Mouse (Mus musculus) heart, embryonic 15.5 days (tissue): Measurements from ENCODE around the gene Tm6sf2. TPM values are rescaled to one million over a fixed set of nuclear protein-coding genes. Genes with fewer than 3 reads are reported as not detected.

Source experiments
- ATAC-seq: fragments of 200-750 bp; cut with Nextera tagmentation; replicated peaks from 2 replicates; pipeline ENCODE4 v1.8.0; 2017; ENCODE audit warnings: low read depth, moderate TSS enrichment; ENCODE audit not compliant: insufficient number of reproducible peaks, insufficient read depth, low FRiP score
- H3K27ac ChIP-seq: fragments of 300-500 bp; sonication (generic); 2 replicates; pipeline ENCODE4 v1.5.1; 2015; ENCODE audit warnings: mild to moderate bottlenecking, inconsistent platforms
- H3K27me3 ChIP-seq: fragments of 300-500 bp; sonication (generic); 2 replicates; pipeline ENCODE4 v1.6.1; 2015; ENCODE audit warnings: inconsistent platforms
- H3K36me3 ChIP-seq: fragments of 300-500 bp; sonication (generic); 2 replicates; pipeline ENCODE4 v1.6.1; 2015; ENCODE audit warnings: mild to moderate bottlenecking, inconsistent platforms
- H3K4me1 ChIP-seq: fragments of 300-500 bp; sonication (generic); replicated peaks from 2 replicates; pipeline ENCODE4 v1.6.1; 2015; ENCODE audit warnings: inconsistent platforms
- H3K4me2 ChIP-seq: fragments of 300-500 bp; sonication (generic); 2 replicates; pipeline ENCODE4 v1.6.1; 2015; ENCODE audit warnings: inconsistent platforms, mild to moderate bottlenecking, moderate library complexity
- H3K4me3 ChIP-seq: fragments of 300-500 bp; sonication (generic); 2 replicates; pipeline ENCODE4 v1.5.1; 2015; ENCODE audit warnings: mild to moderate bottlenecking, inconsistent platforms
- H3K9ac ChIP-seq: fragments of 300-500 bp; sonication (generic); 2 replicates; pipeline ENCODE4 v1.6.1; 2015; ENCODE audit warnings: mild to moderate bottlenecking, inconsistent platforms
- H3K9me3 ChIP-seq: fragments of 300-500 bp; sonication (generic); replicated peaks from 2 replicates; pipeline ENCODE4 v1.6.1; 2016; ENCODE audit warnings: inconsistent platforms
- WGBS: fragments of 180-500 bp; shearing (Covaris S2); methylation state at CpG from one replicate; pipeline ENCODE4 v1.1.7; 2015; ENCODE audit warnings: mixed read lengths; 5-methylcytosine and 5-hydroxymethylcytosine counted together
- microRNA-seq: library from miRNA; unstranded; fragments of <30 nt; microRNA quantifications from one replicate; pipeline ENCODE4, GENCODE M21; 2016
- polyA plus RNA-seq: library from polyadenylated mRNA; unstranded; fragments of >200 nt; fragmentation: Nextera tagmentation; extraction: Ambion mirVana; gene quantifications from 2 replicates; pipeline ENCODE4 v1.2.1, GENCODE M21; 2015

Gene Tm6sf2
- polyA plus RNA-seq, 1 experiment from 2014 or later: 0.60 TPM

DNA sequence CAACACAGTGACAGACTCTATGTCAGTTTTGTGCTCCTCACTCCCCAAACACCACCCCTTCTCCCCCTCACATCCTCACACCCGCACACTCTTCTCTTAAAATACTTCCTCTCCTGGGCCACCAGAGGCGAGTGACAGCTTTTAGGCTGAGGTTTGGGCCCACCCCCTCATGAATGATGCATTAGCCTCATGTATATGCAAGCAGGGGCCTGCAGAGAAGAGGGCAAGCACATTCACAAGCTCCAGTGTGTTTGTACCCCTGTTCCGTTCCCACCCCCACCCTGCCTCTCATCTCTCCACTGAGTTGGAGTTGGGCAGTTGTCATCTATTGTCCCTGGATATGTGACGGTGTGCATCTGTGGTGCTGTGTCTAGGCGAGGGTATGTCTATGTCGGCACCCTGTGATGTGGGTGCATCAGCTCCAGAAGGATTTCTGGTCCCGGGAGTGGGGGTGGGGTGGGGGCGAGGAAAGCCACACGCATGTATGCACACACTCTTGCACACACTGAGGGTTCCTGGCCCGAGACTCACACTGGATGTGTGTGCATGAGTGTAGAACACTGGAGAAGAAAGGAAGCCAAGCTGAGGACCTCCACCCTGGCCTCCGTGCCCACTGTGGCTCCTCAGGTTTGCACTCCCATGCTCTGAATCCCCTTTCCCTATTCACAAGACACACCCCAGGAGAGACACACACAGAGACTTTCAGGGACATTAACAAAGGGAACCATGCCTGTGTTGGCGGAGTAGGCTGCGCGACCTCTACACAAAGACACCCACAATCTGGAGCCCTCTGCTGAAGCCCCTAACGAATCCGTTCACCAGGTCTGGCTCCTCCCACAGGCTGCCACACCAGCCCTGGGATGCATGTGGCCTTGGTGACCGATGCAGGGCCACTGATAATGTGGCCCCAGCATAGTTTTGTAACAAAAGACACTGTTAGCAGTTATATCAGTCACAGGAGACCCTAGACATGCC is 46.3 kb downstream of the Tm6sf2 start:
- H3K9me3 ChIP-seq: no peaks in the 10 kb centered on the region
- no peak overlapping the region for H3K4me3 ChIP-seq
- H3K4me2 ChIP-seq: no peak overlapping the region
- no peak overlapping the region for H3K9ac ChIP-seq
- H3K27ac ChIP-seq: no peak overlapping the region
- no peaks in the 10 kb centered on the region for H3K36me3 ChIP-seq
- H3K4me1 ChIP-seq: peaks cover 5% of the 10 kb centered on the region; the same call in 1 of the 2 replicates
- no peak for ATAC-seq
- 18% methylated on average over 17 of the region's 17 CpGs for WGBS
- H3K27me3 ChIP-seq: peaks cover 87% of the 10 kb centered on the region

DNA sequence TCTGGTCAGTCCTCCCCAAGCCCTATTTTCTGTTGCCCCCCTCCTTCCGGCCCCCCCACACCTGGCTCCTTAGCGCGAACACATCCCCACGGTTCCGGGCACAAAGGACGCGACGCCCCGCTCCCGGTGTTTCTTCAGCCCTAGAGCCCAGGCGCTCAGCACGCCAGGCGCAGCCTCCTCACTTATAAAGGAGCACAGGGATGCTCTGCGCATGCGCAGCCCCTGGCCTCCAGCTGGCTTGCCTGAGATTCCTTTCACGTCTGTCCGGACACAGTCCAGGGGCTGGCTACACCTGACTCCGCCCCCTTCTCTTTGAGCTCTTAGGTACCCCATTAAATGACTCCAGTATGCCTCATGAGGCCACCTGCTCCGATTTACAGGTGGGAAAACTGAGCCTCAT is 47.9 kb downstream of the Tm6sf2 start, which contains the start of gene Ncan:
TSS of gene Ncan (minus strand) at position 207 of the 400 bp plus-strand sequence.
- Histone ChIP-seq H3K27me3 (peaks cover 75% of the 10 kb centered on the region), H3K4me2 (0 out of 2 replicates have a peak within 1 kb of the TSS, but pooled peaks have one; percentile 20), H3K9me3 (no peaks in the 10 kb centered on the region), H3K4me1 (peaks cover 5% of the 10 kb centered on the region; the same call in 1 of the 2 replicates), H3K27ac (no peak within 1 kb of the TSS), H3K4me3 (no peak within 1 kb of the TSS), H3K36me3 (no peaks in the 10 kb centered on the region), H3K9ac (no peak within 1 kb of the TSS)
- WGBS: 3% methylated on average over 19 of the region's 19 CpGs
- ATAC-seq: no peak

DNA sequence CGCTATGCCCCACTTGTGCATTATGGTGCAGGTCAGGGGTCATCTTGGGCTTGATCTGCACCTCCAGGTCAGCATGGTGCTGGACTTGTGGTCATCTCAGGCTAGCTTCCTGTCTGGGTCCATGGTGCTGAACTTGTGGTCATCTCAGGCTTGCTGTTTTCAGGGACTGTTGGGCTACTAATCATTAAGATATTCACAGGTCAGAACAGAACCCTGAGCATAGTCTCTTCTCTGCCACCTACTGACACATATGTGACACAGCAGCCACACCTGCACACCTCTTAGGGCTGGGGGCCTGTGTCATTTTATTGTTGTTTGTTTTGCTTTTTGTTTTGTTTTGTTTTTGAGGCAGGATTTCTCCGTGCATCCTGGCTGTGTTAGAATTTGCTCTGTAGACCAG is 50.1 kb downstream of the Tm6sf2 start:
- Histone ChIP-seq H3K27ac (no peak overlapping the region), H3K4me1 (peaks cover 5% of the 10 kb centered on the region; the same call in 1 of the 2 replicates), H3K27me3 (peaks cover 53% of the 10 kb centered on the region), H3K36me3 (no peaks in the 10 kb centered on the region), H3K4me2 (no peak overlapping the region), H3K4me3 (no peak overlapping the region), H3K9ac (no peak overlapping the region), H3K9me3 (no peaks in the 10 kb centered on the region)
- ATAC-seq: no peak
- WGBS: 53% methylated on average over 2 of the region's 2 CpGs

DNA sequence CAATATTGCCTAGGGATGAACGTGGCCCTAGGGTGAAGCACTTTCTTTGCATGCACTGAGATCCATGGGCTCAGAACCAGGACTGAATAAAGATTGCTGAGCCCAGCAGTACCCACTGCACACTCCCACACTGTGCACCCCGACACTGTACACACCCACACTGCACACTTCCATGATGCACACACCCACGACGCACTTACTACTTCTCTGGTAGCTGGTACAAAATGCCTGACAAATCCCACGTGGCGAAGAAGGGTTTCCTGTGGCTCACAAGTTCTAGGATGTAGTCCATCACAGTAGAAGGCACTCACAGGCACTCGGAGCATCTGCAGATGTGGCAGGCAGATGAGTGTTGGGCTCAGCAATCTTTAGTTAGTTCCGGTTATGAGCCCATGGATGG is 52.3 kb downstream of the Tm6sf2 start:
- Histone ChIP-seq H3K9me3 (no peaks in the 10 kb centered on the region), H3K9ac (no peak overlapping the region), H3K4me2 (no peak overlapping the region), H3K36me3 (no peaks in the 10 kb centered on the region), H3K4me1 (peaks cover 24% of the 10 kb centered on the region), H3K4me3 (no peak overlapping the region), H3K27me3 (peaks cover 32% of the 10 kb centered on the region), H3K27ac (no peak overlapping the region)
- no peak for ATAC-seq
- WGBS: 61% methylated on average over 8 of the region's 8 CpGs

DNA sequence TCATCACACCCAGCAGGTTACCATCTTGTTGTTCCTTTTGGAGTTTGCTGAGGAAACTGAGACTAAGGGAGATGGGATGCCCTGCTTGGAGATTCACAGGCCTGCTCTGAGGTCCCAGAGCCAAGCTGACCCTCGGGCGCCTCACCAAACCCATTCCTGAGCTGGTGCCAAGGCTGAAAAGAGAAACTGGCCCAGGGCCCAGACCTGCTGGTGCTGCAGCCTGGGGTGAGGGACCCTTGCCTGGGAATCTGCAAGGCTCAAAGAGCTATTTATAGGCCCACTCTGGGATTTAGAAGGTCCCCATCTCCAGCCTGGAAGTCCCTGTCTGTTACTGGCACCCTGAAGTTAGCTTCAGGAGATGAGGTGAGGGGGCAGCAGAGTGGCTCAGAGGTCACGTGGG is 55.7 kb downstream of the Tm6sf2 start:
- Histone ChIP-seq H3K36me3 (peaks cover 7% of the 10 kb centered on the region; the same call in 1 of the 2 replicates), H3K9ac (no peak overlapping the region), H3K4me2 (peak overlapping the region; percentile 7; the same call in 1 of the 2 replicates), H3K4me1 (peaks cover 39% of the 10 kb centered on the region), H3K27ac (peak overlapping the region; percentile 83), H3K4me3 (no peak overlapping the region), H3K27me3 (peaks cover 6% of the 10 kb centered on the region; the same call in 1 of the 2 replicates), H3K9me3 (no peaks in the 10 kb centered on the region)
- peak; percentile 64 for ATAC-seq
- WGBS: 45% methylated on average over 3 of the region's 3 CpGs

DNA sequence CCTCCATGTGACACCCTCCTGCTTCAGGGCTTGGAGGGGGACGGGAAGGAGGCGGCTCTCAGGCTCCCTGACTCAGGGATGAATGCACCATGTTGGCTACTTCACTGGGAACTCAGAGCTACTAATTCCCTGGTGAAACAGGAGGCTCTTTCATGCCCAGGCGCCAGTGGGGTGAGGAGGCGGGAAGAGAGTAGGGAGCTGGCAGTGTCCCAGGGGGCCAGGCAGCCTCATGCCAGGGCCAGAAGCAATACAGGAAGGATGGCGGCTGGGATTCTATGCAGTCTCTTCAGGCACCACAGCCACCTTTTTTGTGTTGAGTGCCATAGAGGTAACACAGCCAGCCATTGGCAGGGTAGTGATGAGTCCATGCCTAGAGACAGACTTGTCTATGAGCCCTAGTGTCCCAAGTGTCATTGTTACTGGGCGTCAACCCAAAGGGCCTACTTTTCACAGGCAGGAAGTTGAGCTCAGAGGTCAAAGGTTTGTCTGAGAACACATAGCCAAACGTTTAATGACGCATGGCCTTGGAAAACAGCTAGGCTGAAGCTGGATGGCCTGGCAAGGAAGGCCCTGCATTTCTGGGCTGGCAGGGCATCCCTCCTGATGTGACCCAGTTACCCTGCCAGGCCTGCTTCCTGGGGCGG is 56.7 kb downstream of the Tm6sf2 start:
- Histone ChIP-seq H3K27me3 (no peaks in the 10 kb centered on the region), H3K9me3 (no peaks in the 10 kb centered on the region), H3K4me3 (no peak overlapping the region), H3K4me2 (no peak overlapping the region), H3K27ac (peak overlapping the region; percentile 83), H3K9ac (no peak overlapping the region), H3K36me3 (peaks cover 16% of the 10 kb centered on the region; the same call in 1 of the 2 replicates), H3K4me1 (peaks cover 45% of the 10 kb centered on the region)
- ATAC-seq: no peak
- WGBS: 57% methylated on average over 9 of the region's 9 CpGs

Small RNA genes within 50 kb of the gene (microRNA-seq; reads per million reads assigned to microRNA genes)
- not detected for gene Mir7066

Other genes starting within 250 kb of the Tm6sf2 start
- gene Pbx4, start 240.4 kb upstream of the Tm6sf2 start, polyA plus RNA-seq: 2.6 and 5.6 TPM in 2 replicates
- gene Cilp2, start 185.2 kb upstream of the Tm6sf2 start, polyA plus RNA-seq: 0.37 and 0.75 TPM in 2 replicates
- gene Tssk6, start 170.7 kb upstream of the Tm6sf2 start, polyA plus RNA-seq: 1.5 and 1.8 TPM in 2 replicates
- 316 and 390 TPM in 2 replicates for gene Ndufa13, start 170.4 kb upstream of the Tm6sf2 start, polyA plus RNA-seq
- gene Yjefn3, start 170.2 kb upstream of the Tm6sf2 start, polyA plus RNA-seq: 5.9 and 10.1 TPM in 2 replicates
- gene Gatad2a, start 76.5 kb upstream of the Tm6sf2 start, polyA plus RNA-seq: 33.2 and 46.3 TPM in 2 replicates
- 32.0 and 43.5 TPM in 2 replicates for gene Mau2, start 30.2 kb upstream of the Tm6sf2 start, polyA plus RNA-seq
- 25.4 and 31.5 TPM in 2 replicates for gene Sugp1, start 30.1 kb upstream of the Tm6sf2 start, polyA plus RNA-seq
- gene Hapln4, start 10.5 kb downstream of the Tm6sf2 start, polyA plus RNA-seq: 0.03 TPM in 1 of 2 replicates, not detected in the other
- 0.16 and 0.71 TPM in 2 replicates for gene Ncan, start 47.9 kb downstream of the Tm6sf2 start, polyA plus RNA-seq
- gene Nr2c2ap, start 58.4 kb downstream of the Tm6sf2 start, polyA plus RNA-seq: 29.5 and 35.6 TPM in 2 replicates
- gene Rfxank, start 66.2 kb downstream of the Tm6sf2 start, polyA plus RNA-seq: 16.5 and 19.9 TPM in 2 replicates
- gene Borcs8, start 66.6 kb downstream of the Tm6sf2 start, polyA plus RNA-seq: 31.5 and 38.7 TPM in 2 replicates
- gene Mef2b, start 66.8 kb downstream of the Tm6sf2 start, polyA plus RNA-seq: 0.28 and 0.44 TPM in 2 replicates
- 77.6 and 89.7 TPM in 2 replicates for gene Tmem161a, start 99.4 kb downstream of the Tm6sf2 start, polyA plus RNA-seq
- 7.6 and 12.5 TPM in 2 replicates for gene Slc25a42, start 139.4 kb downstream of the Tm6sf2 start, polyA plus RNA-seq
- gene Sugp2, start 161.3 kb downstream of the Tm6sf2 start, polyA plus RNA-seq: 22.1 and 27.4 TPM in 2 replicates
- 16.4 and 24.0 TPM in 2 replicates for gene Armc6, start 161.5 kb downstream of the Tm6sf2 start, polyA plus RNA-seq
- gene Homer3, start 209.9 kb downstream of the Tm6sf2 start, polyA plus RNA-seq: 24.2 and 33.6 TPM in 2 replicates
- gene Ddx49, start 229.6 kb downstream of the Tm6sf2 start, polyA plus RNA-seq: 25.2 and 33.6 TPM in 2 replicates
- gene Cope, start 229.6 kb downstream of the Tm6sf2 start, polyA plus RNA-seq: 241 and 335 TPM in 2 replicates
- gene Cers1, start 242.9 kb downstream of the Tm6sf2 start, polyA plus RNA-seq: 1.3 and 2.3 TPM in 2 replicates